8 mouse cellular contexts compared by ENCODE assay signal in genomic region chr13:74061613-74062377, GRCm38 (mm10). TPM values are rescaled to one million over a fixed set of nuclear protein-coding genes. Genes with fewer than 3 reads are reported as not detected.
A peak's percentile ranks its signal among the peaks of the same experiment; 100 is the strongest.
DNase-seq lines count a peak whose midpoint lies in the region; ATAC-seq lines count a peak whose summit lies in the region.

Gene Cep72, minus strand, starts transcription at chr13:74062299.

- peak within 1 kb of the TSS; percentile 80 for H3K9ac ChIP-seq in hindbrain, embryonic 14.5 days

- H3K27me3 ChIP-seq in hindbrain, embryonic 14.5 days (ENCODE audit: control insufficient read depth, insufficient read depth, low read length): no peaks in the 10 kb centered on the region

- H3K36me3 ChIP-seq in hindbrain, embryonic 14.5 days (replicated peaks; ENCODE audit: control insufficient read depth, insufficient read depth): no peaks in the 10 kb centered on the region

- peak within 1 kb of the TSS; percentile 87 for H3K4me3 ChIP-seq in hindbrain, embryonic 14.5 days (replicated peaks; ENCODE audit: low read length)

- peak within 1 kb of the TSS; percentile 74; the same call in 1 of the 2 replicates for H3K27ac ChIP-seq in hindbrain, embryonic 14.5 days

- H3K4me1 ChIP-seq in hindbrain, embryonic 14.5 days (replicated peaks; ENCODE audit: control insufficient read depth, insufficient read depth, low read length): 0 out of 2 replicates have a peak, but pooled peaks cover 7% of the 10 kb centered on the region

- H3K9me3 ChIP-seq in hindbrain, embryonic 14.5 days (ENCODE audit: control insufficient read depth, low read length): no peaks in the 10 kb centered on the region

- peak within 1 kb of the TSS; percentile 53 for H3K4me2 ChIP-seq in hindbrain, embryonic 14.5 days (replicated peaks)

- ATAC-seq in hindbrain, embryonic 14.5 days (ENCODE audit: low FRiP score): peak; percentile 96

- 3% methylated on average over 48 of the region's 48 CpGs for WGBS in hindbrain, embryonic 14.5 days

- peak; percentile 87 for DNase-seq in T-cell, adult 2 months (ENCODE audit: low spot score)
- DNase-seq in cerebellum, postnatal 36 days: peak; percentile 85
- peak; percentile 84 to 89 for DNase-seq in frontal cortex, postnatal 36 days (ENCODE audit: low spot score in 2 of 2)
- peak; percentile 91 for DNase-seq in hindbrain, embryonic 14.5 days (ENCODE audit: low spot score)
- peak; percentile 87 to 89 for DNase-seq in layer of hippocampus, postnatal 25 days (ENCODE audit: extremely low spot score in 1 of 2, low spot score in 1 of 2)
- peak; percentile 87 for DNase-seq in lung, postnatal 25 days (ENCODE audit: low spot score)
- peak; percentile 65 for DNase-seq in retina, adult 2 months (ENCODE audit: low read depth, low spot score)
- DNase-seq in thymus, postnatal 25 days: peak; percentile 93

RNA-seq across cellular contexts. Expression of gene Cep72, which starts in this region (rescaled TPM):
- 7.5 and 9.3 TPM in 2 replicates for polyA plus RNA-seq in hindbrain, embryonic 14.5 days (2014; fragmentation: Nextera tagmentation; extraction: Ambion mirVana)
- 1 to 10 TPM; 2.1 to 2.8 TPM for total RNA-seq in layer of hippocampus, postnatal 25 days (2021)

Comparison
In these comparisons a context has a peak if more than half of its experiments do, and no peak if none do; other contexts are left out.
1. Peak in every context shown above with its lines: DNase-seq, ATAC-seq, H3K4me3 ChIP-seq and H3K27ac ChIP-seq.